Mouse (Mus musculus): ENCODE results near the gene Sema3g. TPM values are rescaled to one million over a fixed set of nuclear protein-coding genes. Genes with fewer than 3 reads are reported as not detected.

Gene Sema3g
- polyA plus RNA-seq, 1 experiment from 2014 or later, result 0.64 TPM

GRCm38 (mm10) chr14:31177715-31178114 is 39.9 kb upstream of the Sema3g start:
- H3K9ac ChIP-seq (ENCODE audit: low read depth, low read length), result no peak overlapping the region

GRCm38 (mm10) chr14:31179677-31180365 is 37.8 kb upstream of the Sema3g start:
- WGBS, result 92% methylated on average over 12 of the region's 12 CpGs
- H3K4me2 ChIP-seq (replicated peaks; ENCODE audit: low read depth, low read length), result no peak overlapping the region
- no peaks in the 10 kb centered on the region for H3K9me3 ChIP-seq (ENCODE audit: control insufficient read depth, low read length)
- ATAC-seq (ENCODE audit: low FRiP score, low TSS enrichment), result no peak
- no peak overlapping the region for H3K4me3 ChIP-seq (ENCODE audit: low read length)
- no peak overlapping the region for H3K27ac ChIP-seq (ENCODE audit: low read depth, low read length)
- H3K9ac ChIP-seq (ENCODE audit: low read depth, low read length), result no peak overlapping the region
- H3K36me3 ChIP-seq (ENCODE audit: control insufficient read depth, insufficient read depth, low read length), result peaks cover 99% of the 10 kb centered on the region
- no peaks in the 10 kb centered on the region for H3K4me1 ChIP-seq (ENCODE audit: control insufficient read depth, insufficient read depth, low read length)
- no peaks in the 10 kb centered on the region for H3K27me3 ChIP-seq (ENCODE audit: control insufficient read depth, insufficient read depth, low read length)

More at GRCm38 (mm10) chr14:31177715-31178114, 39.9 kb upstream of the Sema3g start:
- Histone ChIP-seq H3K27me3 (ENCODE audit: control insufficient read depth, insufficient read depth, low read length) (no peaks in the 10 kb centered on the region), H3K36me3 (ENCODE audit: control insufficient read depth, insufficient read depth, low read length) (peaks cover 99% of the 10 kb centered on the region), H3K4me3 (ENCODE audit: low read length) (no peak overlapping the region), H3K4me1 (ENCODE audit: control insufficient read depth, insufficient read depth, low read length) (no peaks in the 10 kb centered on the region), H3K4me2 (replicated peaks; ENCODE audit: low read depth, low read length) (no peak overlapping the region), H3K27ac (ENCODE audit: low read depth, low read length) (no peak overlapping the region), H3K9me3 (ENCODE audit: control insufficient read depth, low read length) (no peaks in the 10 kb centered on the region)
- no peak for ATAC-seq (ENCODE audit: low FRiP score, low TSS enrichment)
- 82% methylated on average over 5 of the region's 5 CpGs for WGBS

GRCm38 (mm10) chr14:31181512-31181911 is 36.1 kb upstream of the Sema3g start:
- Histone ChIP-seq H3K9ac (ENCODE audit: low read depth, low read length) (no peak overlapping the region), H3K4me3 (ENCODE audit: low read length) (no peak overlapping the region), H3K4me2 (replicated peaks; ENCODE audit: low read depth, low read length) (no peak overlapping the region), H3K27ac (ENCODE audit: low read depth, low read length) (no peak overlapping the region), H3K4me1 (ENCODE audit: control insufficient read depth, insufficient read depth, low read length) (no peaks in the 10 kb centered on the region), H3K36me3 (ENCODE audit: control insufficient read depth, insufficient read depth, low read length) (peaks cover 99% of the 10 kb centered on the region), H3K9me3 (ENCODE audit: control insufficient read depth, low read length) (no peaks in the 10 kb centered on the region), H3K27me3 (ENCODE audit: control insufficient read depth, insufficient read depth, low read length) (no peaks in the 10 kb centered on the region)
- 77% methylated on average over 4 of the region's 4 CpGs for WGBS
- ATAC-seq (ENCODE audit: low FRiP score, low TSS enrichment), result no peak

GRCm38 (mm10) chr14:31182786-31183290 is 34.8 kb upstream of the Sema3g start:
- 71% methylated on average over 2 of the region's 2 CpGs for WGBS
- ATAC-seq (ENCODE audit: low FRiP score, low TSS enrichment), result peak; percentile 51; the same call in 1 of the 2 replicates
- H3K36me3 ChIP-seq (ENCODE audit: control insufficient read depth, insufficient read depth, low read length), result peaks cover 99% of the 10 kb centered on the region
- H3K9ac ChIP-seq (ENCODE audit: low read depth, low read length), result no peak overlapping the region
- no peaks in the 10 kb centered on the region for H3K4me1 ChIP-seq (ENCODE audit: control insufficient read depth, insufficient read depth, low read length)
- no peaks in the 10 kb centered on the region for H3K27me3 ChIP-seq (ENCODE audit: control insufficient read depth, insufficient read depth, low read length)
- no peaks in the 10 kb centered on the region for H3K9me3 ChIP-seq (ENCODE audit: control insufficient read depth, low read length)
- no peak overlapping the region for H3K4me2 ChIP-seq (replicated peaks; ENCODE audit: low read depth, low read length)
- no peak overlapping the region for H3K27ac ChIP-seq (ENCODE audit: low read depth, low read length)
- H3K4me3 ChIP-seq (ENCODE audit: low read length), result no peak overlapping the region

- 77% methylated on average over 5 of the region's 5 CpGs for whole genome bisulfite sequencing
- Histone ChIP-seq H3K4me2 (replicated peaks; ENCODE audit: low read depth, low read length) (no peak overlapping the region), H3K27me3 (ENCODE audit: control insufficient read depth, insufficient read depth, low read length) (no peaks in the 10 kb centered on the region), H3K9ac (ENCODE audit: low read depth, low read length) (no peak overlapping the region), H3K27ac (ENCODE audit: low read depth, low read length) (0 out of 2 replicates have a peak overlapping the region, but pooled peaks have one; percentile 30), H3K36me3 (ENCODE audit: control insufficient read depth, insufficient read depth, low read length) (peaks cover 100% of the 10 kb centered on the region), H3K9me3 (ENCODE audit: control insufficient read depth, low read length) (no peaks in the 10 kb centered on the region), H3K4me3 (ENCODE audit: low read length) (no peak overlapping the region), H3K4me1 (ENCODE audit: control insufficient read depth, insufficient read depth, low read length) (no peaks in the 10 kb centered on the region)
- ATAC-seq (ENCODE audit: low FRiP score, low TSS enrichment), result no peak
Observed at GRCm38 (mm10) chr14:31183541-31183940, 34.1 kb upstream of the Sema3g start.

- H3K4me1 ChIP-seq (ENCODE audit: control insufficient read depth, insufficient read depth, low read length), result no peaks in the 10 kb centered on the region
- 92% methylated on average over 12 of the region's 12 CpGs for WGBS
- H3K9me3 ChIP-seq (ENCODE audit: control insufficient read depth, low read length), result no peaks in the 10 kb centered on the region
- H3K9ac ChIP-seq (ENCODE audit: low read depth, low read length), result no peak overlapping the region
- H3K27me3 ChIP-seq (ENCODE audit: control insufficient read depth, insufficient read depth, low read length), result no peaks in the 10 kb centered on the region
- H3K36me3 ChIP-seq (ENCODE audit: control insufficient read depth, insufficient read depth, low read length), result peaks cover 100% of the 10 kb centered on the region
- no peak overlapping the region for H3K4me3 ChIP-seq (ENCODE audit: low read length)
- no peak overlapping the region for H3K4me2 ChIP-seq (replicated peaks; ENCODE audit: low read depth, low read length)
- ATAC-seq (ENCODE audit: low FRiP score, low TSS enrichment), result no peak
- no peak overlapping the region for H3K27ac ChIP-seq (ENCODE audit: low read depth, low read length)
Observed at GRCm38 (mm10) chr14:31184195-31184594, 33.5 kb upstream of the Sema3g start.

GRCm38 (mm10) chr14:31186656-31187055 is 31.0 kb upstream of the Sema3g start:
- 81% methylated on average over 4 of the region's 4 CpGs for WGBS
- H3K36me3 ChIP-seq (ENCODE audit: control insufficient read depth, insufficient read depth, low read length), result peaks cover 100% of the 10 kb centered on the region
- ATAC-seq (ENCODE audit: low FRiP score, low TSS enrichment), result no peak
- H3K4me3 ChIP-seq (ENCODE audit: low read length), result no peak overlapping the region
- no peaks in the 10 kb centered on the region for H3K9me3 ChIP-seq (ENCODE audit: control insufficient read depth, low read length)
- H3K4me1 ChIP-seq (ENCODE audit: control insufficient read depth, insufficient read depth, low read length), result no peaks in the 10 kb centered on the region
- H3K4me2 ChIP-seq (replicated peaks; ENCODE audit: low read depth, low read length), result no peak overlapping the region
- no peak overlapping the region for H3K9ac ChIP-seq (ENCODE audit: low read depth, low read length)
- no peaks in the 10 kb centered on the region for H3K27me3 ChIP-seq (ENCODE audit: control insufficient read depth, insufficient read depth, low read length)
- no peak overlapping the region for H3K27ac ChIP-seq (ENCODE audit: low read depth, low read length)

GRCm38 (mm10) chr14:31188771-31189181 is 28.9 kb upstream of the Sema3g start:
- H3K9ac ChIP-seq (ENCODE audit: low read depth, low read length), result no peak overlapping the region
- 89% methylated on average over 6 of the region's 6 CpGs for WGBS
- no peaks in the 10 kb centered on the region for H3K9me3 ChIP-seq (ENCODE audit: control insufficient read depth, low read length)
- no peaks in the 10 kb centered on the region for H3K27me3 ChIP-seq (ENCODE audit: control insufficient read depth, insufficient read depth, low read length)
- no peak overlapping the region for H3K4me2 ChIP-seq (replicated peaks; ENCODE audit: low read depth, low read length)
- H3K4me1 ChIP-seq (ENCODE audit: control insufficient read depth, insufficient read depth, low read length), result no peaks in the 10 kb centered on the region
- H3K36me3 ChIP-seq (ENCODE audit: control insufficient read depth, insufficient read depth, low read length), result peaks cover 100% of the 10 kb centered on the region
- ATAC-seq (ENCODE audit: low FRiP score, low TSS enrichment), result no peak
- no peak overlapping the region for H3K4me3 ChIP-seq (ENCODE audit: low read length)
- H3K27ac ChIP-seq (ENCODE audit: low read depth, low read length), result no peak overlapping the region

- no peak overlapping the region for H3K4me3 ChIP-seq (ENCODE audit: low read length)
- WGBS, result 94% methylated on average over 3 of the region's 3 CpGs
- no peak overlapping the region for H3K4me2 ChIP-seq (replicated peaks; ENCODE audit: low read depth, low read length)
- H3K9ac ChIP-seq (ENCODE audit: low read depth, low read length), result no peak overlapping the region
- H3K36me3 ChIP-seq (ENCODE audit: control insufficient read depth, insufficient read depth, low read length), result peaks cover 98% of the 10 kb centered on the region
- no peaks in the 10 kb centered on the region for H3K9me3 ChIP-seq (ENCODE audit: control insufficient read depth, low read length)
- H3K4me1 ChIP-seq (ENCODE audit: control insufficient read depth, insufficient read depth, low read length), result no peaks in the 10 kb centered on the region
- H3K27me3 ChIP-seq (ENCODE audit: control insufficient read depth, insufficient read depth, low read length), result no peaks in the 10 kb centered on the region
- no peak overlapping the region for H3K27ac ChIP-seq (ENCODE audit: low read depth, low read length)
- ATAC-seq (ENCODE audit: low FRiP score, low TSS enrichment), result no peak
Observed at GRCm38 (mm10) chr14:31189348-31189747, 28.3 kb upstream of the Sema3g start.
